17 mouse cellular contexts compared by ENCODE assay signal in genomic region chr13:54071011-54071410, GRCm38 (mm10). TPM values are rescaled to one million over a fixed set of nuclear protein-coding genes. Genes with fewer than 3 reads are reported as not detected.
A peak's percentile ranks its signal among the peaks of the same experiment; 100 is the strongest.
DNase-seq lines count a peak whose midpoint lies in the region; ATAC-seq and TF ChIP-seq lines count a peak whose summit lies in the region.
"Had no signal": no experiment of that assay in that cellular context is flagged by ENCODE, and none has a peak within 500 bp of the region (broad histone marks: within the 10 kb centered on the region; RNA-seq: fewer than 3 reads in every experiment).

No protein-coding gene starts in this region.

- H3K4me2 ChIP-seq in myocyte (ENCODE audit: low read depth) = peak overlapping the region; percentile 47

- TF ChIP-seq POLR2A in myocyte (IDR thresholded peaks at IDR 0.05; ENCODE audit: insufficient read length, low read depth) = no peak

- H3K9me3 ChIP-seq in erythroblast, embryonic 14.5 days (ENCODE audit: control insufficient read depth, low read length) = no peaks in the 10 kb centered on the region
- no peaks in the 10 kb centered on the region for H3K9me3 ChIP-seq in E14TG2a.4 (ENCODE audit: low read length)
- H3K9me3 ChIP-seq: forebrain, embryonic 12.5 days; forebrain, embryonic 15.5 days; heart, embryonic 10.5 days; heart, embryonic 13.5 days; hindbrain, embryonic 12.5 days; hindbrain, embryonic 15.5 days had no signal

- H3K4me1 ChIP-seq in erythroblast, embryonic 14.5 days (ENCODE audit: control insufficient read depth) = peaks cover 33% of the 10 kb centered on the region
- H3K4me1 ChIP-seq in E14TG2a.4 (replicated peaks; ENCODE audit: low read depth, low read length) = peaks cover 59% of the 10 kb centered on the region

- peak overlapping the region; percentile 32 for H3K4me3 ChIP-seq in erythroblast, embryonic 14.5 days (replicated peaks)
- H3K4me3 ChIP-seq in E14TG2a.4 (replicated peaks; ENCODE audit: low read length) = peak overlapping the region; percentile 93
- peak overlapping the region; percentile 82 for H3K4me3 ChIP-seq in myocyte

- ATAC-seq in erythroblast, adult 5-6 weeks (replicated peaks; ENCODE audit: low FRiP score, poor library complexity, severe bottlenecking) = no peak

- no peak for TF ChIP-seq CTCF in E14TG2a.4 (conservative IDR thresholded peaks at IDR 0.05; ENCODE audit: low read length)

- peak; percentile 38 for DNase-seq in A20 (ENCODE audit: low read depth, low spot score)
- DNase-seq in yolk sac, embryonic 10.5 days (ENCODE audit: low spot score) = no peak

- H3K79me2 ChIP-seq in myocyte (ENCODE audit: control insufficient read depth, insufficient read depth) = peaks cover 39% of the 10 kb centered on the region

- peak overlapping the region; percentile 13 for H3ac ChIP-seq in myocyte (ENCODE audit: control insufficient read depth, insufficient read length)

- H3K36me3 ChIP-seq in erythroblast, embryonic 14.5 days (ENCODE audit: control insufficient read depth) = peaks cover 15% of the 10 kb centered on the region
- H3K36me3 ChIP-seq in E14TG2a.4 (ENCODE audit: insufficient read depth, low read length) (peaks cover 20% of the 10 kb centered on the region), myocyte (ENCODE audit: control insufficient read depth, insufficient read depth) (no peaks in the 10 kb centered on the region)
- H3K36me3 ChIP-seq: forebrain, embryonic 12.5 days; forebrain, embryonic 15.5 days; heart, embryonic 13.5 days; hindbrain, embryonic 12.5 days; hindbrain, embryonic 15.5 days had no signal

- no peaks in the 10 kb centered on the region for H3K27me3 ChIP-seq in erythroblast, embryonic 14.5 days (ENCODE audit: control insufficient read depth)
- peaks cover 24% of the 10 kb centered on the region for H3K27me3 ChIP-seq in E14TG2a.4 (ENCODE audit: insufficient read depth, low read length)
- H3K27me3 ChIP-seq in myocyte (ENCODE audit: control insufficient read depth, insufficient read depth, insufficient read length) = peaks cover 4% of the 10 kb centered on the region
- H3K27me3 ChIP-seq: forebrain, embryonic 15.5 days; heart, embryonic 13.5 days; hindbrain, embryonic 12.5 days; hindbrain, embryonic 15.5 days; Patski had no signal

TF ChIP-seq in myocyte, 11 proteins besides CTCF, POLR2A, EP300 and RAD21:
- TF ChIP-seq MYOG (IDR thresholded peaks at IDR 0.05; ENCODE audit: control insufficient read depth in 1 of 3, insufficient read depth in 1 of 3, insufficient read length in 2 of 3, low read depth in 2 of 3) = no peak
- no peak for TF ChIP-seq E2F4 (IDR thresholded peaks at IDR 0.05; ENCODE audit: insufficient read depth)
- no peak for TF ChIP-seq MAX (IDR thresholded peaks at IDR 0.05; ENCODE audit: low read depth)
- no peak for TF ChIP-seq CEBPB (IDR thresholded peaks at IDR 0.05; ENCODE audit: insufficient read depth, poor library complexity, severe bottlenecking)
- no peak for TF ChIP-seq REST (IDR thresholded peaks at IDR 0.05; ENCODE audit: insufficient read depth, insufficient read length)
- no peak for TF ChIP-seq USF1 (IDR thresholded peaks at IDR 0.05; ENCODE audit: low read depth)
- no peak for TF ChIP-seq TCF12 (IDR thresholded peaks at IDR 0.05; ENCODE audit: insufficient read depth, poor library complexity, severe bottlenecking)
- TF ChIP-seq POLR2AphosphoS2 (IDR thresholded peaks at IDR 0.05; ENCODE audit: insufficient read length, low read depth) = no peak
- TF ChIP-seq TCF3 (IDR thresholded peaks at IDR 0.05; ENCODE audit: insufficient read length, low read depth) = no peak
- no peak for TF ChIP-seq SRF (IDR thresholded peaks at IDR 0.05; ENCODE audit: control insufficient read depth, insufficient read length, low read depth)
- TF ChIP-seq MYOD1 (IDR thresholded peaks at IDR 0.05; ENCODE audit: control insufficient read depth in 1 of 3, insufficient read length in 2 of 3, low read depth in 2 of 3) = no peak

RNA-seq across cellular contexts. Expression of gene Sfxn1, which starts 0.7 kb away (rescaled TPM):
- 0.58 and 0.75 TPM in 2 replicates for polyA plus RNA-seq in erythroblast, embryonic 14.5 days (2012)
- total RNA-seq in erythroblast, adult 5-6 weeks (2015; ENCODE audit: low replicate concordance) = 30.7 and 32.0 TPM in 2 replicates
- 8.6 and 16.4 TPM in 2 replicates for total RNA-seq in erythroblast, adult 5-6 weeks (2017; ENCODE audit: low replicate concordance)
- 10.9 TPM for polyA plus RNA-seq in myocyte (2012; fragmentation: generic; extraction: Trizol)

RNA-seq across cellular contexts. Expression of gene Drd1, which starts 15.5 kb away (rescaled TPM):
- not detected in 2 replicates for polyA plus RNA-seq in erythroblast, embryonic 14.5 days (2012)
- total RNA-seq in erythroblast, adult 5-6 weeks (2015; ENCODE audit: low replicate concordance) = not detected in 2 replicates
- not detected in 2 replicates for total RNA-seq in erythroblast, adult 5-6 weeks (2017; ENCODE audit: low replicate concordance)
- not detected for polyA plus RNA-seq in myocyte (2012; fragmentation: generic; extraction: Trizol)
- total RNA-seq: adrenal gland, adult 18-20 months; ES-E14; hematopoietic stem cell, adult 5-6 weeks had no signal
- polyA plus RNA-seq: heart, embryonic 16.5 days had no signal

Comparison
In these comparisons a context has a peak if more than half of its experiments do, and no peak if none do; other contexts are left out.
1. H3K4me3 ChIP-seq: peak in every context shown above with its lines; median percentile 93 in E14TG2a.4; 82 in myocyte; 32 in erythroblast, embryonic 14.5 days.